Mouse (Mus musculus): Measurements from ENCODE around the gene Reps2.

- TF ChIP-seq CTCF (IDR thresholded peaks at IDR 0.05; ENCODE audit: borderline replicate concordance, insufficient read depth, low read depth, low read length) (no peak), POLR2A (IDR thresholded peaks at IDR 0.05; ENCODE audit: borderline replicate concordance, insufficient read depth, low read length) (no peak)
Measured at GRCm38 (mm10) chrX:162643789-162644092, 292 bp upstream of the Reps2 start.
